Mouse (Mus musculus): ENCODE measurements around the gene Tlr8.
A peak's percentile ranks its signal among the peaks of the same experiment; 100 is the strongest.
"Not testable (repeated sequence)": the region's sequence is repeated elsewhere in the genome, so short reads cannot be mapped to it uniquely, and the experiment has no call there.

Gene Tlr8

GRCm38 (mm10) chrX:167264086-167264485 lies at the start of gene Tlr8:
Gene Tlr8, minus strand, starts transcription at chrX:167264329.
- no peak for DNase-seq (ENCODE audit: low spot score)

GRCm38 (mm10) chrX:167302061-167302460 lies 37.9 kb upstream of the Tlr8 start:
- DNase-seq (ENCODE audit: low spot score), result not testable (repeated sequence)

GRCm38 (mm10) chrX:167276953-167277352 lies 12.8 kb upstream of the Tlr8 start:
- peak; percentile 10 for DNase-seq (ENCODE audit: low spot score)

- DNase-seq (ENCODE audit: low spot score), result no peak
Observed at GRCm38 (mm10) chrX:167276551-167276950, 12.4 kb upstream of the Tlr8 start.

GRCm38 (mm10) chrX:167263530-167263929 lies 599 bp downstream of the Tlr8 start:
- no peak for DNase-seq (ENCODE audit: low spot score)

- no peak for DNase-seq (ENCODE audit: low spot score)
Observed at GRCm38 (mm10) chrX:167241736-167242135, 22.4 kb downstream of the Tlr8 start.

- no peak for DNase-seq (ENCODE audit: low spot score)
Observed at GRCm38 (mm10) chrX:167239293-167239921, 24.7 kb downstream of the Tlr8 start.

GRCm38 (mm10) chrX:167233104-167233687 lies 30.9 kb downstream of the Tlr8 start:
- no peak for DNase-seq (ENCODE audit: low spot score)

GRCm38 (mm10) chrX:167231150-167231549 lies 33.0 kb downstream of the Tlr8 start:
- DNase-seq (ENCODE audit: low spot score), result no peak

GRCm38 (mm10) chrX:167229819-167230218 lies 34.3 kb downstream of the Tlr8 start:
- no peak for DNase-seq (ENCODE audit: low spot score)

- DNase-seq (ENCODE audit: low spot score), result no peak
Observed at GRCm38 (mm10) chrX:167229206-167229605, 34.9 kb downstream of the Tlr8 start.

GRCm38 (mm10) chrX:167227756-167228155 lies 36.4 kb downstream of the Tlr8 start:
- DNase-seq (ENCODE audit: low spot score), result no peak

- no peak for DNase-seq (ENCODE audit: low spot score)
Observed at GRCm38 (mm10) chrX:167227138-167227537, 37.0 kb downstream of the Tlr8 start.

- DNase-seq (ENCODE audit: low spot score), result no peak
Observed at GRCm38 (mm10) chrX:167226570-167226969, 37.6 kb downstream of the Tlr8 start.

- no peak for DNase-seq (ENCODE audit: low spot score)
Observed at GRCm38 (mm10) chrX:167212707-167213106, 51.4 kb downstream of the Tlr8 start.

GRCm38 (mm10) chrX:167211871-167212555 lies 52.1 kb downstream of the Tlr8 start:
- no peak for DNase-seq (ENCODE audit: low spot score)

GRCm38 (mm10) chrX:167210319-167210728 lies 53.8 kb downstream of the Tlr8 start:
- no peak for DNase-seq (ENCODE audit: low spot score)

GRCm38 (mm10) chrX:167209828-167210227 lies 54.3 kb downstream of the Tlr8 start:
- DNase-seq (ENCODE audit: low spot score), result no peak

- peak; percentile 68 for DNase-seq (ENCODE audit: low spot score)
Observed at GRCm38 (mm10) chrX:167208978-167209754, 55.0 kb downstream of the Tlr8 start, which contains the start of gene Tmsb4x. Gene Tmsb4x, minus strand, starts transcription at chrX:167209315.

- no peak for DNase-seq (ENCODE audit: low spot score)
Observed at GRCm38 (mm10) chrX:167208506-167208820, 55.7 kb downstream of the Tlr8 start.

GRCm38 (mm10) chrX:167207741-167208505 lies 56.2 kb downstream of the Tlr8 start:
- no peak for DNase-seq (ENCODE audit: low spot score)

Measured in ovary, adult 18-20 months (tissue).